Mouse (Mus musculus) fibroblast of lung, adult 2 months (primary cell): ENCODE data around the gene Traf3ip3.

ENCODE experiments used
- DNase-seq: peaks from one replicate; pipeline ENCODE4 v3.0.0-alpha.2; 2011; ENCODE audit warnings: low read depth

The Traf3ip3 gene

DNA sequence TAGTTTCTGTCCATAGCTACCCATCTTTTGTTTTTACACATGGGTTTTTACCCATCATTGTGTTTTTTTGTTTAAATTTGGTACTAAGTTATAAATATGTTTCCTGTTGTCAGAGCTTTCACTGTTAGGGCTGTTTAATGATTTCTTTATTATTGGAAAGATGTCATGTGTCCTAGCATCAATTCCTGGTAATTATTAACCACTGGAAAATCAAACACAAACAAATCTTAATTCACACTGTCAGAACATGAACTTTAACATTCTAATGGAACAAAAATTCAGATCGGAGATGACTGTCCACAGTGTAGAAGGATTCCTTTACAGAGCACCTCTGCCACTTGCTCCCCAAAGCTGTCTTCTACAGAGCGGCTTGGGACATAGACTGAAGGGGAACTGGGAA lies 3.9 kb upstream of the Traf3ip3 start:
- no peak for DNase-seq

GRCm38 (mm10) chr1:193203821-193204220 lies 2.3 kb upstream of the Traf3ip3 start:
- DNase-seq, result no peak

- DNase-seq, result no peak
Measured at GRCm38 (mm10) chr1:193200640-193201382, 692 bp downstream of the Traf3ip3 start.

- DNase-seq, result no peak
Measured at GRCm38 (mm10) chr1:193198312-193198711, 3.2 kb downstream of the Traf3ip3 start.

GRCm38 (mm10) chr1:193197494-193198205 lies 3.9 kb downstream of the Traf3ip3 start:
- no peak for DNase-seq

- DNase-seq, result peak; percentile 71
Measured at GRCm38 (mm10) chr1:193195169-193195810, 6.2 kb downstream of the Traf3ip3 start.

GRCm38 (mm10) chr1:193194416-193195140 lies 6.9 kb downstream of the Traf3ip3 start:
- no peak for DNase-seq

DNA sequence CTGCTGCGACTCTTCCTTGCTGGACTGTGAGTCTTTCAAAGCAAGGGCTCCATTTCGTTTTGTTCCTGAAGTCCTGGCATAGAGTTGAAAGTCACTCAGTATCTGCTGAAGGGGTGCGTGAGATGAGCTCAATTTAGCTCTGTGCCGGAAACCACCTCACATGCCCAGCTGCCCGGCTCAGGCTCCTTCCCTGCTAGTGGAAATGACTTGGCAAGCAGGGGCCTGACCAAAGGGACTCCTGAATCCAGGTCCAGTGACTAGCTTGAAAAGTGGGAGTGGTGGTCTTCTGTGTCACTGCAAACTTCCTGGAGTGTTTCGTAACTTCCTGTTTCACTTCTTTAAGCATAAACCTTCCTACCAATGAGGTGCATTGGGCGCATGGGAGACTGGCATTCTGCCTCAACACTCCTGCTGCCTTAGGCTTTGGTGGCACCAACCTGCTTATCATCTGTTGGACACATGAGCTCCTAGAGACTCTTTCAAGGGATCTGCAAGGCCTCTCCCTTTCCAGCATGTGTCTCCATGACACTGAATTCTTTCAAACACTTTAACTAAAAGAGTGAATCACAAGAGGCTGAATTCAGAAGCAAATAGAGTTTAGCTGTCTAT lies 9.7 kb downstream of the Traf3ip3 start:
- DNase-seq, result no peak

- peak; percentile 89 for DNase-seq
Measured at GRCm38 (mm10) chr1:193189771-193190170, 11.7 kb downstream of the Traf3ip3 start.

DNA sequence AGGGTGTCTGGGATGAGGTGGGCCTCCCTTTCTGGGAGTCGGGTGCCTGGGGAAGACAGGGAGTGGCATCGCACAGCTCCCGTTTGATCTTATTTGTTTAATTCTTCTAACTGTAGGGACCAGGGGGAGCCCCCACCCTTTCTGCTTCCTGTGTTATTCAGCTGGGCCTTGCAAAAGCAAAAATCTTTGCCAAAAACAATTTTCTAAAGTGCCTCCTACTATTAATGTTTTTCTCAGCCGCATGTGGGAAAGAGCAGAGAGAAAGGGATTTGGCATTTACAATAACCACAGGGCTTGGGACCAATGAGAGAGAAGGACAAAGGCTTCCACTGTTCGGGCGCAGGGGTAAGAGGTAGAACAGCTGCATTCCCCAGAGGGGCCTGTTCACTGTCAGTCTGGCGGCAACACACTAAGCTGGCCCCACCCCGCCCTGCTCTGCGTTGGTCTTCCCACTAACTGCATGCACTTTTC lies 12.3 kb downstream of the Traf3ip3 start:
- peak; percentile 99 for DNase-seq

DNA sequence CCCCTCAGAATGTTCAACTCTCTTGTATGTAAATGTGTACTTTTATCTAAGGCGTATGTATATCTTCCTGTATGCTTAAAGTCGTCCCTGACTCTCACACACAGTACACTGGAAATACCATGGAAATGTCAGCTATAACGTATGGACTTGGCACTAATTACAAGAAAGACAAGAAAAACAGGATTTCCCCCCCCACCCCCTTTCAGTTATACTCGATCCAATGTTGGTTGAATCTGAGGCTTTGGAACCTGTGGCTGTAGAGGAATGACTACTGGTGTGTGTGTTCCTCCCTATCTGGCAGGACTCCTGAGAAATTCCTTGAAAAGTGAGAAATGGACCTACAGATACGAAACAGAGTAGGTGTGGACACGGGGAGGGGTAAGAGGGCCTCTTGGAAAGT lies 13.2 kb downstream of the Traf3ip3 start:
- peak; percentile 53 for DNase-seq

DNA sequence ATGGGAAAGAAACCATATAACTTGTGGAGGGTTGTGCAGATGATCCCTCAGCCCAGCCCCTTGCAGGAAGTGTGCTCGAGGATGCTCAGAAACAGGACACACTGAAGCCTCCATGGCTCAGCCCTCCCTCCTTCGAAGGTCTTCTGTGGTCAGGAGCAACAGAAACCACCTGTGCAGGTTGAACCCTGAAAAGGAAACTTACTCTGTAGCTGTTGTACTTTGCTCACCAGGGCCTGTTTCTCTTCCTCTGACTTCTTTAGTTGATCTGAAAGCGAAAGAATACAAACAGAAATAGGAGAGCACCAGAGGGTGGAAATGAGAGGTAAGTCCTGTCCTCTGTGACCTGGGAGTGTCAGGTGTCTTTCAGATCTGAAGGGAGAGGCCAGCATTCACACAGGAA lies 20.4 kb downstream of the Traf3ip3 start:
- no peak for DNase-seq

DNA sequence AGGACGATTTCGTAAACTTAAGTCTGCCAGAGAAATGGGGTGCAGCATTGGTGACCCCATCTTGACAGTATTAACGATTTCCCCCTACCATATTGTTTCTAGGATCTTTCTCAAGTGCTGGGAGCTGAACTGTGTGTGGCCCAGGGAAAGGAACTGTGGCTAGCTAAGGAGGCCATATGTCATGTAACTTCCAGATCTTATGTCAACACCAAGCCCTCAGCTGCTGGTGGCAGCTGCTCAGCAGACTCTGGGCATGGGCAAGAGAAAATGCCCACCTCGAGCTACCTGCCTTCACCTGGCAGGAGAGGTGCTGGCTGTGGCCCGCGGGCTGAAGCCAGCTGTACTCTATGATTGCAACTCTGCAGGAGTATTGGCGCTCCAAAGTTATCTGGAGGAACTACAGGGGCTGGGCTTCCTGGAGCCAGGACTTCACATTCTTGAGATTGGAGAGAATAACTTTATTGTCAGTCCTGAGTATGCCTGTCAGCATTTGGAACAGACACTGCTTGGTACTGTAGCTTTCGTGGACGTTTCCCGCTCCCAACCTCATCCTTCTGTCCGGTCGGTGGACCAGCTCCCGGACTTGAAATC lies 27.3 kb downstream of the Traf3ip3 start:
- no peak for DNase-seq

DNA sequence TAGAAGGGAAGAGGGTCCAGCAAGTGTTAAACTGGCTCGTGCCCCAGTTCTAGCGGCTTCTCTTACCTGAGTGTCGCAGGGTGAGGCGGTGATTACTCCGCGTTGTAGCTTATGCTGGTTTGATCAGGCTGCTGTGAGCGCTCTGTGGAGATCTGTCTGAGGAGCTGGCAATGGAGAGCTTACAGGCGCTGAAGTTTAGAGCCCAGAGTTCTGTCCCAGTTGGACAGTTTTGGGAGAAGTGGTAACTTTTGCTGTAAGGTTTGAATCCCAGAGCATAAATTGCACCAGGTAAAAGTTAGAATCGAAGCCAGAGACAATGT lies 27.7 kb downstream of the Traf3ip3 start:
- DNase-seq, result no peak

- peak; percentile 98 for DNase-seq
Measured at GRCm38 (mm10) chr1:193172991-193173809, 28.3 kb downstream of the Traf3ip3 start.

GRCm38 (mm10) chr1:193169856-193170255 lies 31.6 kb downstream of the Traf3ip3 start:
- DNase-seq, result no peak

- DNase-seq, result no peak
Measured at GRCm38 (mm10) chr1:193169228-193169627, 32.3 kb downstream of the Traf3ip3 start.

DNA sequence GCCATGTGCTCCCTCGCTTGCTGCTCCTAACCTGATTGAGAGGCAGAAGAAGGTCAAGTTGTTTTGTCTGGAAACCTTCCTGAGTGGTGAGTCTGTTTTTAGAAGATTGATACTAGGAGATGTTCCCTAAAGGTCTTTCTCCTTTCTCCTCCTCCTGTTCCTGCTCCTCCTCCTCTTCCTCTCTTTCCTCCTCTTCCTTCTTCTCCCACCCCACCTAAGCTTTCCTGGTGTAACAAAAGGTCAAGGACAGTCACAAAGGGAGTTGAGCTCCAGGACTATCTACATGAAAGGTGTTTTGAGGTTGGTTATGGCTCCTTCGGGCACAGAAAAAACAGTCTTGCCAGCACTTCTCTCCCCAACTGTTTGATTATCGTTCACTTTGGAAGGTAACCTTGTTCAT lies 33.8 kb downstream of the Traf3ip3 start, which contains the start of gene A130010J15Rik:
TSS of gene A130010J15Rik (plus strand) at position 301 of the 400 bp plus-strand sequence.
- DNase-seq, result no peak

- DNase-seq, result no peak
Measured at GRCm38 (mm10) chr1:193160317-193161032, 41.0 kb downstream of the Traf3ip3 start.

- no peak for DNase-seq
Measured at GRCm38 (mm10) chr1:193159613-193160012, 41.9 kb downstream of the Traf3ip3 start.
